Mouse (Mus musculus) MEL-GATA-1-ER (cell line): ENCODE results near the gene Ror2.

ENCODE experiments used
- DNase-seq: peaks from one replicate; pipeline ENCODE4 v3.0.0-alpha.2; 2012; ENCODE audit warnings: low read depth; ENCODE audit errors: extremely low read depth

Ror2 gene

GRCm38 (mm10) chr13:53140298-53140697 lies 145.6 kb downstream of the Ror2 start:
- no peak for DNase-seq

- no peak for DNase-seq
Measured at GRCm38 (mm10) chr13:53130567-53130966, 155.4 kb downstream of the Ror2 start.

GRCm38 (mm10) chr13:53130032-53130431 lies 155.9 kb downstream of the Ror2 start:
- no peak for DNase-seq

GRCm38 (mm10) chr13:53125627-53126026 lies 160.3 kb downstream of the Ror2 start:
- no peak for DNase-seq

GRCm38 (mm10) chr13:53122085-53122484 lies 163.8 kb downstream of the Ror2 start:
- DNase-seq, result no peak

- DNase-seq, result no peak
Measured at GRCm38 (mm10) chr13:53120906-53121305, 165.0 kb downstream of the Ror2 start.

- no peak for DNase-seq
Measured at GRCm38 (mm10) chr13:53119586-53120426, 166.1 kb downstream of the Ror2 start.

- no peak for DNase-seq
Measured at GRCm38 (mm10) chr13:53118398-53118797, 167.5 kb downstream of the Ror2 start.

GRCm38 (mm10) chr13:53117921-53118320 lies 168.0 kb downstream of the Ror2 start:
- no peak for DNase-seq

GRCm38 (mm10) chr13:53110249-53110578 lies 175.7 kb downstream of the Ror2 start:
- DNase-seq, result no peak

GRCm38 (mm10) chr13:53109560-53110248 lies 176.2 kb downstream of the Ror2 start:
- no peak for DNase-seq

- no peak for DNase-seq
Measured at GRCm38 (mm10) chr13:53106676-53107075, 179.2 kb downstream of the Ror2 start.

- no peak for DNase-seq
Measured at GRCm38 (mm10) chr13:53099771-53100682, 185.9 kb downstream of the Ror2 start.

GRCm38 (mm10) chr13:53096615-53097014 lies 189.3 kb downstream of the Ror2 start:
- DNase-seq, result no peak

- DNase-seq, result no peak
Measured at GRCm38 (mm10) chr13:53095222-53095621, 190.7 kb downstream of the Ror2 start.

GRCm38 (mm10) chr13:53094658-53095057 lies 191.3 kb downstream of the Ror2 start:
- DNase-seq, result no peak

GRCm38 (mm10) chr13:53093407-53093806 lies 192.5 kb downstream of the Ror2 start:
- no peak for DNase-seq

GRCm38 (mm10) chr13:53086552-53087282 lies 199.2 kb downstream of the Ror2 start:
- no peak for DNase-seq

- DNase-seq, result no peak
Measured at GRCm38 (mm10) chr13:53081846-53082245, 204.1 kb downstream of the Ror2 start.

- DNase-seq, result no peak
Measured at GRCm38 (mm10) chr13:53077732-53078345, 208.1 kb downstream of the Ror2 start.

GRCm38 (mm10) chr13:53075006-53075405 lies 210.9 kb downstream of the Ror2 start:
- DNase-seq, result no peak
